Mouse (Mus musculus): ENCODE measurements around the gene Lrrc15. TPM values are rescaled to one million over a fixed set of nuclear protein-coding genes. Genes with fewer than 3 reads are reported as not detected.
A peak's percentile ranks its signal among the peaks of the same experiment; 100 is the strongest.

Gene Lrrc15
- polyA plus RNA-seq, 1 experiment from 2014 or later: 0.08 TPM

DNA sequence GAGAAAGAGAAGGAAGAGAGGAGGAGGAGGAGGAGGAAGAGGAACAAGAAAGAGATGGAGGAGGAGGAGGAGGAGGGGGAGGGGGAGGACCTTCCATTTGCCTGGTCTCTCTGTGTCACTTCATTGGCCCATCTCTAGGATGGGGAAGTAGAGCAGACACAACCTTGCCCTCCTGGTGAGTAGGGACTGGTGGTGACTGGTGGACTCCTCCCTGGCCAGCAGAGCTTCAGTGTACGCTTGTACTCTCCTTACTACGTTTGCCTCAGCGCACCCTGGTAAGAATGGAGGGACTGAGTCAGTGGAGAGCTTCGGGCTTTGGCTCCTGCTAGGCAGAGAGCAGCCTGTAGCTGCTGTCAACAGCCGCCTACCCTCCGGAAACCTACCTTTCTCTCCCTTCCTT lies 19.6 kb upstream of the Lrrc15 start:
- 88% methylated on average over 6 of the region's 6 CpGs for WGBS
- no peaks in the 10 kb centered on the region for H3K36me3 ChIP-seq (ENCODE audit: poor library complexity, severe bottlenecking)
- peaks cover 30% of the 10 kb centered on the region for H3K27me3 ChIP-seq
- no peak overlapping the region for H3K27ac ChIP-seq
- no peak overlapping the region for H3K4me3 ChIP-seq
- H3K9me3 ChIP-seq (replicated peaks): no peaks in the 10 kb centered on the region
- H3K4me1 ChIP-seq: peaks cover under 1% of the 10 kb centered on the region; the same call in 1 of the 2 replicates
- no peak for ATAC-seq
- no peak overlapping the region for H3K9ac ChIP-seq
- H3K4me2 ChIP-seq: no peak overlapping the region

- H3K4me2 ChIP-seq: no peak overlapping the region
- no peaks in the 10 kb centered on the region for H3K4me1 ChIP-seq
- no peaks in the 10 kb centered on the region for H3K9me3 ChIP-seq (replicated peaks)
- no peak overlapping the region for H3K9ac ChIP-seq
- H3K36me3 ChIP-seq (ENCODE audit: poor library complexity, severe bottlenecking): no peaks in the 10 kb centered on the region
- H3K4me3 ChIP-seq: no peak overlapping the region
- peaks cover 13% of the 10 kb centered on the region; the same call in 1 of the 2 replicates for H3K27me3 ChIP-seq
- H3K27ac ChIP-seq: no peak overlapping the region
- no peak for ATAC-seq
- WGBS: 77% methylated on average over 10 of the region's 10 CpGs
Measured at GRCm38 (mm10) chr16:30299711-30300277, 16.7 kb upstream of the Lrrc15 start.

- WGBS: 86% methylated on average over 7 of the region's 7 CpGs
- no peak overlapping the region for H3K4me2 ChIP-seq
- H3K36me3 ChIP-seq (ENCODE audit: poor library complexity, severe bottlenecking): no peaks in the 10 kb centered on the region
- no peak overlapping the region for H3K9ac ChIP-seq
- H3K27me3 ChIP-seq: no peaks in the 10 kb centered on the region
- no peak for ATAC-seq
- H3K9me3 ChIP-seq (replicated peaks): no peaks in the 10 kb centered on the region
- no peak overlapping the region for H3K27ac ChIP-seq
- H3K4me3 ChIP-seq: no peak overlapping the region
- no peaks in the 10 kb centered on the region for H3K4me1 ChIP-seq
Measured at GRCm38 (mm10) chr16:30297450-30297849, 14.4 kb upstream of the Lrrc15 start.

- H3K4me2 ChIP-seq: no peak overlapping the region
- no peaks in the 10 kb centered on the region for H3K9me3 ChIP-seq (replicated peaks)
- H3K27ac ChIP-seq: no peak overlapping the region
- 86% methylated on average over 11 of the region's 11 CpGs for WGBS
- H3K36me3 ChIP-seq (ENCODE audit: poor library complexity, severe bottlenecking): no peaks in the 10 kb centered on the region
- no peak for ATAC-seq
- H3K4me1 ChIP-seq: no peaks in the 10 kb centered on the region
- no peak overlapping the region for H3K9ac ChIP-seq
- H3K4me3 ChIP-seq: no peak overlapping the region
- H3K27me3 ChIP-seq: no peaks in the 10 kb centered on the region
Measured at GRCm38 (mm10) chr16:30296601-30297275, 13.7 kb upstream of the Lrrc15 start.

DNA sequence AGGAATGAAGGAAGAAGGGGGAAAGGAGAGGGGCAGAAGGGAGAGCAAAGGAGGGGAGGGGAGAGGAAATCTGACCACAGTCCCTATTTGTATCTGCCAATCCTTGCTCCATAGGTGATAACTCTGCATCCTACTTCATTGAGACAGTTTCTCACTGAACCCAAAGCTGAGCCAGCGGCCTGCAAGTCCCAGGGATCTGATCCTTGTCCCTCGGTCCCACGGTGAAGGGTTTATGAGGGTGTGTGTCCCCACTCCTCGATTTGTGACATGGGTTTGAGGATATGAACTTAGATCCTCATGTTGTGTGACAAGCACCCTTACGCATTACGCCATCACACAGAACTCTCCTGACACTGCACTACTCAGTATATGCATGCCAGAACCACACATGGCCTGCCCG lies 12.1 kb upstream of the Lrrc15 start:
- Histone ChIP-seq H3K9me3 (replicated peaks) (no peaks in the 10 kb centered on the region), H3K36me3 (ENCODE audit: poor library complexity, severe bottlenecking) (no peaks in the 10 kb centered on the region), H3K27me3 (no peaks in the 10 kb centered on the region), H3K9ac (no peak overlapping the region), H3K27ac (no peak overlapping the region), H3K4me1 (no peaks in the 10 kb centered on the region), H3K4me3 (no peak overlapping the region), H3K4me2 (no peak overlapping the region)
- 93% methylated on average over 7 of the region's 7 CpGs for WGBS
- no peak for ATAC-seq

GRCm38 (mm10) chr16:30290436-30290835 lies 7.4 kb upstream of the Lrrc15 start:
- 0 out of 2 replicates have a peak, but pooled peaks cover 11% of the 10 kb centered on the region for H3K27me3 ChIP-seq
- no peak overlapping the region for H3K4me2 ChIP-seq
- H3K36me3 ChIP-seq (ENCODE audit: poor library complexity, severe bottlenecking): no peaks in the 10 kb centered on the region
- WGBS: 72% methylated on average over 6 of the region's 6 CpGs
- no peak overlapping the region for H3K4me3 ChIP-seq
- no peak overlapping the region for H3K9ac ChIP-seq
- H3K4me1 ChIP-seq: no peaks in the 10 kb centered on the region
- no peaks in the 10 kb centered on the region for H3K9me3 ChIP-seq (replicated peaks)
- ATAC-seq: no peak
- no peak overlapping the region for H3K27ac ChIP-seq

GRCm38 (mm10) chr16:30285701-30286100 lies 2.6 kb upstream of the Lrrc15 start:
- Histone ChIP-seq H3K27me3 (peaks cover 52% of the 10 kb centered on the region), H3K27ac (no peak overlapping the region), H3K4me1 (peaks cover 17% of the 10 kb centered on the region), H3K4me2 (no peak overlapping the region), H3K36me3 (ENCODE audit: poor library complexity, severe bottlenecking) (no peaks in the 10 kb centered on the region), H3K9me3 (replicated peaks) (no peaks in the 10 kb centered on the region), H3K9ac (no peak overlapping the region), H3K4me3 (no peak overlapping the region)
- no peak for ATAC-seq
- WGBS: 49% methylated on average over 4 of the region's 4 CpGs

- H3K27ac ChIP-seq: no peak overlapping the region
- no peak overlapping the region; the same call in 1 of the 2 replicates for H3K9ac ChIP-seq
- under 1% methylated on average over 15 of the region's 15 CpGs for WGBS
- H3K4me1 ChIP-seq: peaks cover 20% of the 10 kb centered on the region
- H3K27me3 ChIP-seq: peaks cover 54% of the 10 kb centered on the region
- H3K4me2 ChIP-seq: peak overlapping the region; percentile 53
- H3K36me3 ChIP-seq (ENCODE audit: poor library complexity, severe bottlenecking): no peaks in the 10 kb centered on the region
- H3K4me3 ChIP-seq: peak overlapping the region; percentile 17
- H3K9me3 ChIP-seq (replicated peaks): no peaks in the 10 kb centered on the region
- peak; percentile 65 for ATAC-seq
Measured at GRCm38 (mm10) chr16:30283743-30284337, 784 bp upstream of the Lrrc15 start.

DNA sequence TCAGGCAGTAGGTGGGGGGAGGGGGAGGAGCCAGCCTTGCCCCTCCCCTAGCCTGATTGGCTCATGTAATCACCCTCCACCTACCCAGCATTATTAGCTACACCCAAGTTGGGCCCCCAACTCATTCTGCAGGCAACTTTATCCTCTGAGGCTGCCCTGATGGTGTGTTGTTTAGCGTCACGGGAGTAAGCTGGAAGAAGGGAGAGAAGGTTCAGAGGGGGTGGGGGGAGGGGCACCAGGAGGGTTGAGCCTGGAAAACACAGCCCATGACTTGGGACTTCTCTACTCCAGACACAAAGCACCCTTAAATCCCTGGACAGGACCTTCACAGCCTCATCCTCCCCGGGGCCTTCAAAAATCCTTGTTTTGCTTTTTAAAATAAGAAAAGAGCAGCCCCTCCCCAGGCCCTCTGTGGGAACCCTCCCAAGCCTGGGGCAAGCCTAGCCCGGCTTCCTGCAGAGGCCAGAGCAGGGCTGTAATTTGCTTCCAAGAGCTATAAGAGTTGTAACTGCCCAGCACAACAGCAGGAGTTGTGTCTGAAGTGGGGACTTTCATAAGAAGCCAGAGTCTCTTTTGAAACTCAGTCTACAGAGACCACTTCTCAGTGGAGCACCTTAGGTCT lies 2.3 kb downstream of the Lrrc15 start:
- H3K9ac ChIP-seq: no peak overlapping the region
- no peaks in the 10 kb centered on the region for H3K36me3 ChIP-seq (ENCODE audit: poor library complexity, severe bottlenecking)
- peaks cover 28% of the 10 kb centered on the region for H3K4me1 ChIP-seq
- H3K4me2 ChIP-seq: no peak overlapping the region
- peaks cover 46% of the 10 kb centered on the region for H3K27me3 ChIP-seq
- H3K27ac ChIP-seq: no peak overlapping the region
- no peak overlapping the region for H3K4me3 ChIP-seq
- ATAC-seq: no peak
- no peaks in the 10 kb centered on the region for H3K9me3 ChIP-seq (replicated peaks)
- 6% methylated on average over 4 of the region's 4 CpGs for WGBS

DNA sequence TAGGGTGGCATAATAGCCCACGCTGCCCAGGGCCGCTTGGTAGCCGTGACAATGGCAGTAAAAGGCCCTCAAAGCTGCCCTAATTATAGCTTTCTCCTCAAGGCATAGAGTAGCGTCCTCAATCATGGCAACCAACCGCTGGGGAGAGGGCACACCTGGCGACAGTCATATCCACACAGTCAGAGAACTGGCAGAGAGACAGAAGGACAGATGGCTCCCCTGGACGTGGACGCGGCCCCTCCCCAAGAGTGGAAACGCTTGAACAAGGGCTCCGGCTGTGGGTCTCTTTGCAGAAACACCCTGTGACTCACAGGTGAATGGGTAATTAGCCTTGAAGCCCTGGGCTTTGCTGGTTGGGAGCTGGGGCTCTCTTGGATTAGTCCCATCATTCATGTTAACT lies 4.7 kb downstream of the Lrrc15 start:
- no peak overlapping the region for H3K27ac ChIP-seq
- 63% methylated on average over 11 of the region's 11 CpGs for WGBS
- H3K9ac ChIP-seq: no peak overlapping the region
- H3K4me3 ChIP-seq: no peak overlapping the region
- no peak for ATAC-seq
- peaks cover 27% of the 10 kb centered on the region for H3K27me3 ChIP-seq
- no peaks in the 10 kb centered on the region for H3K9me3 ChIP-seq (replicated peaks)
- H3K36me3 ChIP-seq (ENCODE audit: poor library complexity, severe bottlenecking): no peaks in the 10 kb centered on the region
- H3K4me2 ChIP-seq: no peak overlapping the region
- H3K4me1 ChIP-seq: peaks cover 27% of the 10 kb centered on the region

- H3K9me3 ChIP-seq (replicated peaks): no peaks in the 10 kb centered on the region
- H3K27me3 ChIP-seq: 0 out of 2 replicates have a peak, but pooled peaks cover 3% of the 10 kb centered on the region
- peaks cover 37% of the 10 kb centered on the region for H3K4me1 ChIP-seq
- no peak overlapping the region for H3K9ac ChIP-seq
- H3K36me3 ChIP-seq (ENCODE audit: poor library complexity, severe bottlenecking): no peaks in the 10 kb centered on the region
- no peak overlapping the region for H3K4me3 ChIP-seq
- no peak overlapping the region for H3K4me2 ChIP-seq
- WGBS: 73% methylated on average over 15 of the region's 15 CpGs
- no peak for ATAC-seq
- H3K27ac ChIP-seq: no peak overlapping the region
Measured at GRCm38 (mm10) chr16:30275558-30276340, 7.3 kb downstream of the Lrrc15 start.

DNA sequence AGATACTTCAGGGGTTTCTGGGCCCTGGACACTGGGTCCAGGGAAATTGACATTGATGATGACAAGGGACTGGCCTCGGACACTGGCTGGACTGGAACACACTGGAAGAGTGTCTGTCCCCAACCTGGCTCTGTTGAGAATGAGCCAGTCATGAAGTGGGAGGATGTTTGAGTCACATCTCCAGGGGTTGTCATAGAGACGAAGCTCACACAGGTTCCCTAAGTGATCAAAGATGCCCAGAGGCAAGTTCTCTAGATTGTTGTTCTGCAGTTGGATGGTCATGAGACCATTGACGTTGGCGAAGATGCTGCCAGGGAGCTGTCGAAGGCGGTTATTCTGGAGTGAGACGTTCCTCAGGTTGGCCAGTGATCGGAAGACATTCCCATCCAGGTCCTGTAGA lies 10.0 kb downstream of the Lrrc15 start:
- Histone ChIP-seq H3K4me1 (peaks cover 27% of the 10 kb centered on the region), H3K9me3 (replicated peaks) (no peaks in the 10 kb centered on the region), H3K27me3 (no peaks in the 10 kb centered on the region), H3K9ac (no peak overlapping the region), H3K4me3 (no peak overlapping the region), H3K36me3 (ENCODE audit: poor library complexity, severe bottlenecking) (no peaks in the 10 kb centered on the region), H3K4me2 (no peak overlapping the region), H3K27ac (no peak overlapping the region)
- WGBS: 93% methylated on average over 8 of the region's 8 CpGs
- no peak for ATAC-seq

All from forebrain, embryonic 13.5 days (tissue).